Mouse (Mus musculus) limb, embryonic 10.5 days (tissue): ENCODE data around the gene Lrrc28. TPM values are rescaled to one million over a fixed set of nuclear protein-coding genes. Genes with fewer than 3 reads are reported as not detected.

Source experiments
- DNase-seq: peaks from one replicate; pipeline ENCODE4 v3.0.0-alpha.2; 2017; ENCODE audit warnings: low spot score
- H3K27ac ChIP-seq: fragments of 300-500 bp; sonication (generic); 2 replicates; pipeline ENCODE4 v1.5.1; 2016; ENCODE audit warnings: mild to moderate bottlenecking
- H3K27me3 ChIP-seq: fragments of 300-500 bp; sonication (generic); 2 replicates; pipeline ENCODE4 v1.6.1; 2016; ENCODE audit warnings: low read depth, mild to moderate bottlenecking; ENCODE audit not compliant: poor library complexity, severe bottlenecking
- H3K36me3 ChIP-seq: fragments of 300-500 bp; sonication (generic); 2 replicates; pipeline ENCODE4 v1.6.1; 2016; ENCODE audit warnings: mild to moderate bottlenecking, moderate library complexity
- H3K4me1 ChIP-seq: fragments of 300-500 bp; sonication (generic); 2 replicates; pipeline ENCODE4 v1.6.1; 2016
- H3K4me3 ChIP-seq: fragments of 300-500 bp; sonication (generic); 2 replicates; pipeline ENCODE4 v1.5.1; 2016; ENCODE audit warnings: mild to moderate bottlenecking, moderate library complexity
- H3K9me3 ChIP-seq: fragments of 300-500 bp; sonication (generic); replicated peaks from 2 replicates; pipeline ENCODE4 v1.6.1; 2016; ENCODE audit warnings: mild to moderate bottlenecking
- WGBS: fragments of 180-500 bp; shearing (Covaris S2); methylation state at CpG from one replicate; pipeline ENCODE4 v1.1.7; 2016; 5-methylcytosine and 5-hydroxymethylcytosine counted together
- polyA plus RNA-seq: library from polyadenylated mRNA; unstranded; fragments of >200 nt; fragmentation: Nextera tagmentation; extraction: Ambion mirVana; gene quantifications from 2 replicates; pipeline ENCODE4 v1.2.1, GENCODE M21; 2016

Lrrc28 gene
- polyA plus RNA-seq, 1 experiment from 2014 or later: 22.5 TPM

DNA sequence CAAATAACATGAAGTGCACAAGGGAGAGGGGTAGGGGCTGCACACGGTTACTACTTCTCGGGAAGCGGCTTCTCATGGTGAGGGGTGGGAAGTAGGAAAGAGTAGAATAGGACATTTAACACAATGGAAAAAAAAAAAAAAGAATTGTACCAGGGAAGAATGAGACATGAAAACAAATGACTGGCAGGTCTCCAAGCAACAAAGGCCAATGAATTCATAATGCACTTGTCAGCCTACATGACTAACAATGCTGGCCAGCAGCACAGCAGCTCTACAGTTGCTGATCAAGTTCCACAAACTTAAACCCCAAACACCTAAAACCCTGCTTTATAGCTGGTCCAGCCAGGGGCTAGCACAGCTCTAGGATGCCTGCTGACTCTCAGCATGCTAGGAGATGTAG lies 6.1 kb downstream of the Lrrc28 start:
- H3K36me3 ChIP-seq: 0 out of 2 replicates have a peak, but pooled peaks cover 2% of the 10 kb centered on the region
- WGBS: 96% methylated on average over 3 of the region's 3 CpGs
- peaks cover 4% of the 10 kb centered on the region for H3K4me1 ChIP-seq
- no peaks in the 10 kb centered on the region for H3K27me3 ChIP-seq
- no peaks in the 10 kb centered on the region for H3K9me3 ChIP-seq
- H3K27ac ChIP-seq: no peak overlapping the region
- no peak overlapping the region for H3K4me3 ChIP-seq
- no peak for DNase-seq

DNA sequence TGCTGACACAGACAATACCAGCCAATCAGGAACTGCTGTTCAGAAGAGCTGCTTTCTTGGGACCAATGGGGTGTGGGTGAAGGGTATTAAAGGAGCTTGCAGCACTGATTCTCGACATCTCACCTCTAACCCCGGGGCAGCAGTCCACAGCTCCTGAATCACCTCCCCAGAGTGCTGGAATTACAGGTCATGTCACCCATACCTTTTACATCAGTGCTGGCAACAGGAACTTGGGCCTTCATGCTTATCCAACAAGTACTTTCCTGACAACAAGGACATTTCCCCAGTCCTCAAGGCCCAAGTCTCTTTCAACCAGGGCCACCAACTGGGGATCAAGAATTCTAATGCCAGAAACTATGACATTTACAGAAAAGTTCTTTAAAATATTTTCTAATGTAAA lies 8.9 kb downstream of the Lrrc28 start:
- no peak overlapping the region for H3K27ac ChIP-seq
- 70% methylated on average over 2 of the region's 2 CpGs for WGBS
- H3K4me3 ChIP-seq: no peak overlapping the region
- H3K4me1 ChIP-seq: peaks cover 4% of the 10 kb centered on the region; the same call in 1 of the 2 replicates
- no peaks in the 10 kb centered on the region for H3K9me3 ChIP-seq
- H3K36me3 ChIP-seq: 0 out of 2 replicates have a peak, but pooled peaks cover 2% of the 10 kb centered on the region
- DNase-seq: no peak
- H3K27me3 ChIP-seq: no peaks in the 10 kb centered on the region

DNA sequence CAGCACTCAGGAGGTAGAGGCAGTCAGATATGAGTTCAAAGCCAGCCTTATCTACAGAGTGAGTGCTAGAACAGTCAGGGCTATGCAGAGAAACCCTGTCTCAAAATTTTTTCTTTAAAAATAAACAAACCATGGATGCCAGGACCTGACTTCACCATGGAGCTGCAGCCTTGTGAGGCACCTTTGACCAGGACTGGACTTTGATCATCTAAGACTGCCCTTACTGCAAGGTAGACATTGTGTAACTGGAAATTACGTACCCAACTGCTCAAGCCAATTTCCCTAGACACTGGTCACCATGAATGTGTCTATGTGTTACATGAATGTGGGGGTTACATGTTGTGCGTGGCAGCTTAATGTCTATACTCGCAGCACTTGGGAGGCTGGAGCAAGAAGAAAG lies 10.9 kb downstream of the Lrrc28 start:
- Histone ChIP-seq H3K27ac (no peak overlapping the region), H3K4me3 (no peak overlapping the region), H3K27me3 (no peaks in the 10 kb centered on the region), H3K9me3 (no peaks in the 10 kb centered on the region), H3K36me3 (no peaks in the 10 kb centered on the region), H3K4me1 (peaks cover 7% of the 10 kb centered on the region)
- WGBS: 92% methylated on average over 3 of the region's 3 CpGs
- no peak for DNase-seq

DNA sequence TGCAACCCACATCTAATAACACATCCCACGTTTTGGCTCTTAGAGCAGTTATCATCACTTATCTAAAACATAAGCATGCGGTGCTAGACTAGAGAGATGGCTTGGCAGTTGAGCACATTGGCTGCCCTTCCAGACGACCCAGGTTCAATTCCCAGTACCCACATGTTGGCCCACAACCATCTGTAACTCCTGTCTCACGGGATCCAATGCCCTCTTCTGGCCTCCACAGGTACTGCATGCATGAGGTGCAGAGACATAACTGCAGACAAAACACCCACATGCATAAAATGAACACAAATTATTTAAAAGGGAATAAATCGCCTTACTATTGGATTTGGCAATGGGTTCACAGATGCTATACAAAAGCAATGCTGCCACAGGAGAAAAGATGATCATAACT lies 12.7 kb downstream of the Lrrc28 start:
- Histone ChIP-seq H3K4me1 (peaks cover 5% of the 10 kb centered on the region; the same call in 1 of the 2 replicates), H3K9me3 (no peaks in the 10 kb centered on the region), H3K27me3 (no peaks in the 10 kb centered on the region), H3K4me3 (no peak overlapping the region), H3K36me3 (no peaks in the 10 kb centered on the region), H3K27ac (no peak overlapping the region)
- 84% methylated on average over 5 of the region's 5 CpGs for WGBS
- no peak for DNase-seq

DNA sequence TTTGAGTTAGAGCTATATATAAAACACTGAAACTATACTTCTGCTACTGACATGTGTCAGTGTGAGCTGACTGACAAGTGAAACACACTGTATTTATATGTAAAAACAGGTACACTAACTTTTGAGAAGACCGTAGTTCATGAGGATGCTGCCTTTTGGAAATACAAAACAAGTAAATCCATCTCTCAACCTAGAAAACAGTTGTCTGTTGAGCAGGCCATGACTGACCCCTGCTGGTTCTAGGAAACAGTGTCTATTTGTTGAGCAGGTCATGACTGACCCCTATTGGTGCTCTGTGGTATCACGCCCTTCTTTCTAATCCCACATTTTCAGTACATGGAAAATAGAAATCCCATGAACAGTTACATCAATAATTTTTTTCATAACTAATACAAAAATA lies 14.3 kb downstream of the Lrrc28 start:
- H3K9me3 ChIP-seq: no peaks in the 10 kb centered on the region
- peaks cover 5% of the 10 kb centered on the region; the same call in 1 of the 2 replicates for H3K4me1 ChIP-seq
- no peak overlapping the region for H3K4me3 ChIP-seq
- no peak overlapping the region; the same call in 1 of the 2 replicates for H3K27ac ChIP-seq
- 32% methylated on average over 2 of the region's 2 CpGs for WGBS
- H3K36me3 ChIP-seq: 0 out of 2 replicates have a peak, but pooled peaks cover 2% of the 10 kb centered on the region
- no peaks in the 10 kb centered on the region for H3K27me3 ChIP-seq
- peak; percentile 77 for DNase-seq

DNA sequence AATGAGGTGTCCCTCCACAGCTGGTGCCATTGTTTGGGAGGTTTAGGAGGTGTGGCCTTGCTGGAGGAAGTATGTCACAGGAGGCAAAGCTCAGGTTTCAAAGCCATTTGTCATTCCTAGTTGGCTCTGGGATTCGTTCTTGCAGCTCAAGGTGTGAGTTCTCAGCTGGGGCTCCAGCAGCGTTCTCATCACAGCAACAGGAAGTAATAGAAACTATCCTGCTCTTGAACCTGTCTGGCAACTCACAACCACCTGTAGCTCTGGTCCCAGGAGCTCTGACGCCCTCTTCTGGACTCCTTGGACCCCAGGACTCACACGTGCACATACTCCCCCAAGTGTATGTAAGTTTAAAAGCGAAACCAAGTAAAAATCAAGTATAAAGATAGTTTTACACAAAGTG lies 15.4 kb downstream of the Lrrc28 start:
- Histone ChIP-seq H3K27ac (no peak overlapping the region), H3K4me1 (peaks cover 5% of the 10 kb centered on the region; the same call in 1 of the 2 replicates), H3K4me3 (no peak overlapping the region), H3K36me3 (0 out of 2 replicates have a peak, but pooled peaks cover 2% of the 10 kb centered on the region), H3K27me3 (no peaks in the 10 kb centered on the region), H3K9me3 (no peaks in the 10 kb centered on the region)
- 44% methylated on average over 5 of the region's 5 CpGs for WGBS
- DNase-seq: no peak

DNA sequence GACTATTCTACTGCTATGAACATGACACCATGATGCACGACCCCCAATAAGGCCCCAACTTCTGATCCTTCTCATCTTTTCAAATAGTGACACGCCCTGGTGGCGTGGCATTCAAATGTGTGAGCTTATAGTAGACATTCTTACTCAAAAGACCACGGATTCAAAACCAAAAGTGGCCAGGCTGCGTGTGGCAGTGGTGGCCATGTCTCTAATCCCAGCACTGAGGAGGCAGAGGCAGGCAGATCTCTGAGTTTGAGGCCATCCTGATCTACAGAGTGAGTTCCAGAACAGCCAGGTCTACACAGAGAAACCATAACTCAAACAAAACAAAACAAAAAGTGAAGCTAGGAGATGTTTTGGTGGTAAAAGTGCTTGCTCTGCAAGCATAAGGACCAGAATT lies 18.4 kb downstream of the Lrrc28 start:
- DNase-seq: no peak
- Histone ChIP-seq H3K27ac (no peak overlapping the region), H3K27me3 (no peaks in the 10 kb centered on the region), H3K9me3 (no peaks in the 10 kb centered on the region), H3K4me1 (peaks cover 9% of the 10 kb centered on the region; the same call in 1 of the 2 replicates), H3K36me3 (0 out of 2 replicates have a peak, but pooled peaks cover 2% of the 10 kb centered on the region), H3K4me3 (no peak overlapping the region)
- WGBS: 93% methylated on average over 5 of the region's 5 CpGs

DNA sequence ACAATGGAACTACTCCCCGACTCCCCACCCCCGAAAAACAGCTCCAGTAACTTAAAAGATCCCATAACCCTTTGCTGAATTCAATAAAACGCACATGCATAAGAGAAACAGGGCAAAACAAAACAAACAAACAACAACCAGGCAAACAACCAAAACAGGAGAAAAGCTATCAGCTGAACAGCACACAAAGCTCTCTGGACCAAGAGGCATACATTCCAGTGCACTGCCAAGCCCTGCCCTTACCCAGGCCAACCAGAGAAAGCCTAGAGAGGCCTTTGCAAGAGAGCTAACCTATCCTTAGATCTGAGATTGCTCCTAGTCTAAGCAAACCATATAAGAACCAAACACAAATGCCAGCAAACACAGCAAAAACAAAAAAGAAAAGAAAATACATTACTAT lies 22.9 kb downstream of the Lrrc28 start:
- no peak for DNase-seq
- Histone ChIP-seq H3K4me1 (peaks cover 13% of the 10 kb centered on the region), H3K27me3 (no peaks in the 10 kb centered on the region), H3K36me3 (0 out of 2 replicates have a peak, but pooled peaks cover 2% of the 10 kb centered on the region), H3K9me3 (no peaks in the 10 kb centered on the region), H3K4me3 (no peak overlapping the region), H3K27ac (peak overlapping the region; percentile 59; the same call in 1 of the 2 replicates)
- 88% methylated on average over 3 of the region's 3 CpGs for WGBS

DNA sequence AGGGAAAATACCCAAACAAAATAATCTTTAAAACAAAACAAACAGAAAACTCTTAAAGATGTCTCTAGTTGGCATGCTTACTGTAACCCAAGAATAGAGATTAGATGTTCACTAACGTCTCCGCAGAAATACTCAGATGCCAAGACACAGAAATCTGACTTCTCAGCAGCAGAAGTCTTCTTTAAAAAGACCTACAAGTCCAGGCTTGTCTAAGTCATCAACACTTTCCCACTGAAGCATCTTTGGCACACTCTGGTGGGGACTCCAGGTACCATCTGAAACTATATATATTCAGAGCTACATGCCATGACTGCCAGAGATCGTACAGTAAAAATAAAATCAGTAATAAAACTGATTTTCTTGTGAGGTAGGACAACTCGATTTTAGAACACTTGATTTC lies 25.2 kb downstream of the Lrrc28 start:
- peaks cover 13% of the 10 kb centered on the region for H3K4me1 ChIP-seq
- no peaks in the 10 kb centered on the region for H3K36me3 ChIP-seq
- DNase-seq: no peak
- no peaks in the 10 kb centered on the region for H3K9me3 ChIP-seq
- 85% methylated on average over 4 of the region's 4 CpGs for WGBS
- H3K27ac ChIP-seq: no peak overlapping the region
- H3K27me3 ChIP-seq: no peaks in the 10 kb centered on the region
- H3K4me3 ChIP-seq: no peak overlapping the region

DNA sequence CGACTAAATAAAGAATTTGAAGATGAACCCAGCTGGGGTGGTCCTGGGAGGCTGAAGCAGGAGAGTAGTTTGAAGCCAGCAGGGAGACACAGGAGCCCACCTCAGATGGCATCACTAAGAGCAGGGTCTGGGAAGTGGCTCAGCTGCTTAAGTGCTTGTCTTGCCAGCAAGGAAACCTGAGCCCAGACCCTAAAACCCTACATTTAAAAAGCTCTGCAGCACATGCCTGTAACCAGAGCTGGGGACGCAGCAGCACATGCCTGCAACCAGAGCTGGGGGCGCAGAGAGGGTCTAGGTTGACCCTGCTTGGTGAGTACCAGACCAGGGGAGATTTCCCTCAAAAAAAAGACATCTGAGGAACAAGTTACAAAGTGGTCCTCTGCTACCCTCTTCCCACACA lies 26.8 kb downstream of the Lrrc28 start:
- no peaks in the 10 kb centered on the region for H3K9me3 ChIP-seq
- no peaks in the 10 kb centered on the region for H3K27me3 ChIP-seq
- no peaks in the 10 kb centered on the region for H3K36me3 ChIP-seq
- H3K4me1 ChIP-seq: peaks cover 22% of the 10 kb centered on the region
- H3K4me3 ChIP-seq: no peak overlapping the region
- DNase-seq: no peak
- 77% methylated on average over 3 of the region's 3 CpGs for WGBS
- H3K27ac ChIP-seq: peak overlapping the region; percentile 50; the same call in 1 of the 2 replicates

DNA sequence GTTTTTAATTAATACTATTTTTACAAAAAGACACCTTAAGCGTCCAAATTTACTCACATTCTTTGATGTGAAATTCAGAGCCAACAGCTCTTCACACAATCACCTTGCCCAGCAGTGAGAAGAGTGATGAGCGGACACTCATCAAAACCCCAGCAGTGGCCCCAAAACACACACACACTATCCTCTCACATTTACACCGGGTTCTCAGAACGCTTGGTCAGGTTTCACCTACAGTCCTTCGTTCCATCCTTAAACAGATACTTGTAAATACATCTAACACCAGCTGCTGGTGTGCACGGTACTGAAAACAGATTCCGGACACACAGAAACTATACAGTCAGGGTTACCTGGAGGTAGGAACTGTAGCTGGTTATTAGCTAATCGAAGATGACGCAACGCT lies 27.4 kb downstream of the Lrrc28 start:
- Histone ChIP-seq H3K27ac (peak overlapping the region; percentile 50; the same call in 1 of the 2 replicates), H3K4me1 (peaks cover 22% of the 10 kb centered on the region), H3K4me3 (no peak overlapping the region), H3K27me3 (no peaks in the 10 kb centered on the region), H3K9me3 (no peaks in the 10 kb centered on the region), H3K36me3 (no peaks in the 10 kb centered on the region)
- 93% methylated on average over 10 of the region's 10 CpGs for WGBS
- DNase-seq: no peak

DNA sequence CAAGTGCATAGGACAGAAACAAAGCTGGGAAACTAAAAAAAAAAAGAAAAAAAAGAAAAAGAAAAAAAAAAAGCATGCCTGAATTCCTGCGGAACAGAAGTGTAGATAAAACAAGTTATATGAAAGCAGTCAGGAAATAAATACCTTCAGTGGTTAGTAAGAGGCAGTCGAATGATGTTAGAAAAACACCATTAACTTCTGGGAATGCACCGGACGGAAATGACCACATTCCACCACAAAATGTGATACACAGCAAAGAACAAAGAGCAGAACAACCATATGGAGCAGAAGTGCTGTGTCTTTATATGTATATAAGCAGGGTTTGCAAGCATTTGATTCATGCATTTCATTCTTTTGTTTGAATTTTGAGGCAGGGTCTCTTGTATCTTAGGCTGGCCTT lies 28.2 kb downstream of the Lrrc28 start:
- Histone ChIP-seq H3K4me1 (peaks cover 18% of the 10 kb centered on the region), H3K27ac (no peak overlapping the region), H3K27me3 (no peaks in the 10 kb centered on the region), H3K9me3 (no peaks in the 10 kb centered on the region), H3K4me3 (no peak overlapping the region), H3K36me3 (no peaks in the 10 kb centered on the region)
- whole genome bisulfite sequencing: 92% methylated on average over 4 of the region's 4 CpGs
- DNase-seq: no peak

DNA sequence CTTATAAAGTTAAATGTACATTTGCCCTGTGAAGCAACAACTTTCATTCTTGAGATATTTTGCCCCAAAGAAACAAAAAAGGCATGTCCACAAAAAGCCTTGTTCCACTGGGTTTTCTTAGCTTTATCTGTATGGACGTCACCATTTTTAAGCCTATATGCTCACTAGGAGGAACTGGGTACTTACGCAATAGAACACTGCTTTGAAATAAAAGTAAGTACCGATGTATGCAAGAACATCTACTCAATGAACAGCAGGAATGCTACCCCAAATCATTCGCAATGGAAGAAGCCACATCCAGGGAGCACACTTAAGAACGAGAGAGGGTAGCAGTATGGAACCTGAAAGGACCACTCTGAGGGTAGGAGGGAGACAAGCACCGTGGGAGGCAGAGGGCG lies 30.6 kb downstream of the Lrrc28 start:
- no peaks in the 10 kb centered on the region for H3K9me3 ChIP-seq
- no peaks in the 10 kb centered on the region for H3K27me3 ChIP-seq
- H3K4me3 ChIP-seq: no peak overlapping the region
- 86% methylated on average over 7 of the region's 7 CpGs for WGBS
- no peak overlapping the region for H3K27ac ChIP-seq
- peaks cover 18% of the 10 kb centered on the region for H3K4me1 ChIP-seq
- no peaks in the 10 kb centered on the region for H3K36me3 ChIP-seq
- no peak for DNase-seq
